Mouse (Mus musculus): ENCODE data around the gene Yeats4.

GRCm38 (mm10) chr10:117272023-117272422, 47.7 kb upstream of the Yeats4 start:
- TF ChIP-seq CTCF (conservative IDR thresholded peaks at IDR 0.05; ENCODE audit: low read length): no peak; the same call in 1 of the 2 replicates
- no peak for TF ChIP-seq NANOG (IDR thresholded peaks at IDR 0.05; ENCODE audit: borderline replicate concordance, low read length)
- TF ChIP-seq POU5F1 (IDR thresholded peaks at IDR 0.05; ENCODE audit: borderline replicate concordance, low read length): no peak

All from E14TG2a.4 (cell line).